Mouse (Mus musculus) testis, postnatal 10 days (tissue): ENCODE measurements at regions not wholly inside any gene's neighbourhood (a gene's known extent, or its start where the extent isn't known, plus 50 kb on each side); places are given as distances from the start of the nearest gene placed in this dataset.
"Not testable (repeated sequence)": the region's sequence is repeated elsewhere in the genome, so short reads cannot be mapped to it uniquely, and the experiment has no call there.

Experiments
- DNase-seq: peaks from one replicate; pipeline ENCODE4 v3.0.0; 2021; ENCODE audit warnings: low spot score

DNA sequence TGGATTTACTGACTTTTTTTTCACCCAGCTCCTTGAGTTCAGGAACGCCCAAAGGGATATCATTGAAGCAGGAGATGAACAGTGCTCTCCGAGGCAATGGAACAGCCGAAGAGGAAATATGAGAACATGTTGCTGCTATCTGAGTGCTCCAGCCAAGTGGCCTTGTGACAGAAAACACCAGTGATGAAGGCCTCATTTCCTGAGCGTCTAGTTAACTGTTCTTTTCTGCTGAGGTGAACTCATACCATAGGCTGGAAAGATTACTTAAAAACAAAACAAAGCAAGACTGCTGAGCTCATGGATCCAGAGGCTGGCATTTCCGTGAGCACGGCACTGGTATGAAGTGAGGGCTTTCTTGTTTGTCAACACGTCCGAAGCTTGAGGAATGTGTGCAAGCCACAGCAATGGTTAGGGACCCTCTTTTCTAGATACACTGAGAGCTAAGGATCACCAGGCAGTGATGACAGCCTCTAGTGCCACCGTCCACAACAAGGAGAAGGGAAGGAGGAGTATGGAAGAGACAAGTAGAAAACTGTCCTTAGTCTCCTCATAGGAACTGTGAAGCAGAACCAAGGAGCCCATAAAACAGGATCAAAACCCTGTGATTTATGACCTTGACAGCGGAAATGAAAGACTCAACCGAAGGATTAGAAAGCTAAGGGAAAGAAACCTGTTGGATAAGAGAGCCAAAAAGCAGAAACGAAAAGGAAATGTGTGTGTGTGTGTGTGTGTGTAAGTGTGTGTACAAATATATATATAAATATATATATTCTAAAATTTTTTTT is 200.4 kb downstream of the Fam43a start:
- DNase-seq, result peak; percentile 22

DNA sequence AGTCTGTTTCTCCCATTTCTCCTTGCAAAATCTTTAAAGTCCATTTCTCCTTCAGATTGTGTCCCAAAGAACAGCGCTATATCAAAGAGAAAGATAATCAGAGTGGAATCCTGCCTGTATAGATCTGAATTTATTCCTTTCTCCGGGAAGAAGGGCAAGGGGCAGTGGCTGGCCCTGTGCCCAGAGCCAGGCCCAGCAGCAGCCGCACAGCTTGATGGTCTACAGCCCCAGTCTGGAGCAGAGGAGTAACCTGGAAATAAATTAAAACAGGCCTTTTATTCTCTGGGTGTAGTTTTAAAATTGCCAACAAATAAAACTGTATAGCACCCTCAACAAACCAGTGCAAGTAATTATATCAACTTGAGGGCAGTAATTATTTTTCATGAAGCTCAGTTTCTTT is 204.5 kb downstream of the Fam43a start:
- DNase-seq, result no peak

DNA sequence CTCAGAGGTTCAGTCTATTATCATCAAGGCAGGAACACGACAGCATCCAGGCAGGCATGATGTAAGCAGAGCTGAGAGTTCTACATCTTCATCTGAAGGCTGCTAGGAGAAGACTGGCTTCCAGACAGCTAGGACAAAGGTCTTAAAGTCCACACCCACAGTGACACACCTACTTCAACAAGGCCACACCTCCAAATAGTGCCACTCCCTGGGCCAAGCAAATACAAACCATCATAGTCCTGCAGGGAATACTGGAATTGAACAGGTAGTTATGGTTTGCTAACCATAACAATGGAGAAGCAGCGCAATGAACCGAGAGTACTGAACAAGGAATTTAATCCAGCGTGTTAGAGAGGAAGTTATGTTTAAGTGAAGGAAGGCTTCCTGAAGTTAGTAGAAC is 206.7 kb downstream of the Fam43a start:
- not testable (repeated sequence) for DNase-seq

DNA sequence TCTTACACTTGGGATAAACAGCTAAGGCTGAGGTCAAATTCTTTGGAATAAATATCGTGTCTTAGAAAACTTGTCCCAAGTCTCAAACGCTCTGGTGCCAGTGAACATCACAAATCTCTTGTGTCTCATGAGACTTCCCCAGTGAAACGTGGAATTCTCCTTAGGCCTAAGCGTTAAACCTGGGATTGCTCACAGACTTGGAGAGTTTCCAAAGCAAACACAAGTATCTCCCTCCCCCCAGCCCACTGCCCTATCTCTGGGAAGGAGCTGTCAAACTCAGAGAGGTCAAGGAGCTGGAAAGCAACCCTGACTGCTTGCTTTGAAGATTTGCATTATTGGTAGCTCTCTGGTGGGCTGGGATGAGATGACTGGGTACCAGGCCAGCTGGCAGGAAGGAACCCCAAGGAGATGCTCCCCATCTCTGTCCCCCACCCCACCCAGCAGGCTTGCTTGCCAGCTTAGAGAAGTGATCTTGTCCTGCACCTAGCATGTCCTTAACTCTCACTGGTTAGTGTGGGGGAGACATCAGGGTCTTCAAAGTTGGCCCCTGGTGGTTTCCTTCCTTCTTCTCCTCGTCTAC is 219.1 kb downstream of the Fam43a start:
- no peak for DNase-seq

DNA sequence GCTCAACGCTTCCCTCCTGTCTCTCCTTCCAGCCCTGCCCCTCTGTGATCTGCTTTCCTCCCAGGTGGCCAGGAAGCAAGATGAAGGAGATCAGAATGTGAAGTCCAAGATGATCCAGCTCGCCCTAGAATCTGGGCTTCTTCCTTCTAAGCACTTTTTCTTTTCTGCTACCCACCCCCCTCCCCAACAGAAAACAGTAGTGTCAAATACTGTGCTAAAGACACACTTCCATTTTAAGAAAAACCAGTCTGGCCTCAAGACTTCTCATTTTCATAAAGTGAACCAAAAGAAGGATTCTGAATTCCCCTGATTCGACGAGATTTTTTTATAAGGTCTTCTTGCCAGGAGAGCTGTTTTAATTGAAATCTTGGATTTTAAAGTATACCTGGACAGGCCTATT is 219.8 kb downstream of the Fam43a start:
- DNase-seq, result no peak

DNA sequence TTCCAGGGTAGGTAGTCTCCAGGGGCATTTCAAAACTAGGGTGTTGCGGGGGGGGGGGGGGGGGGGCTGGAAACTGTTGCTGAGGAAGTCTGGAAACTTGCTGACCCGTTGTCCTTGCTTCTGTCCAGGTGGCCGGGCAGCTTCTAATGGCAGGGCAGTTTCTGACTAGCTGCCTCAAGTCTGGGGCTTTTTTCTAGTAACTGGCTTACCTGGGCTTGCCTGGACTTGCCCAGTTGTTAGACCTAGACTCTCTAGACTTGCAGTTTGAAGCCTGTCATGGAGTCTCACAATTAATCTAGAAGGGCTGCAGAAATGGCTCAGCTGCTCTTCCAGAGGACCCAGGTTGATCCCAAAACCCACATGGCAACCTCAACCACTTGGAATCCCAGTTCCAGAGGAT is 220.7 kb downstream of the Fam43a start:
- no peak for DNase-seq

DNA sequence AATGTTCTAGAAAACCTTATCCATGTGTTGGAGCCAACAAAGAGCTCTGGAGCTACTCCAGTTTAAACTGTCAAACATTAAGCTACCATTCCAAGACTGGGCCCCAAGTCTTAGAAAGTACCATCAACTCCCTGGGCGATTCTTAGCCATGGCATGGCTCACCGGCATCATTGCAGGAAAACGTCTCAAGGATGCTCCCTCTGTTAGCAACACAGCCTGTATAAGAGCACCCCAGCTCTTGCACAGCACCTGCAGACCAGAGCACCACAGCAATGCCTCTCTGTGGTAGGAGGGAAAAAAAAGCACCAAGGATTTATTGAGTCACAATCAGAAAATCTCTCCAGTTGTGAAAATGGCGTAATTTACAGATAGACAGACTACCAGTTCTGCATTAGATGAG is 221.2 kb downstream of the Fam43a start:
- DNase-seq, result no peak

DNA sequence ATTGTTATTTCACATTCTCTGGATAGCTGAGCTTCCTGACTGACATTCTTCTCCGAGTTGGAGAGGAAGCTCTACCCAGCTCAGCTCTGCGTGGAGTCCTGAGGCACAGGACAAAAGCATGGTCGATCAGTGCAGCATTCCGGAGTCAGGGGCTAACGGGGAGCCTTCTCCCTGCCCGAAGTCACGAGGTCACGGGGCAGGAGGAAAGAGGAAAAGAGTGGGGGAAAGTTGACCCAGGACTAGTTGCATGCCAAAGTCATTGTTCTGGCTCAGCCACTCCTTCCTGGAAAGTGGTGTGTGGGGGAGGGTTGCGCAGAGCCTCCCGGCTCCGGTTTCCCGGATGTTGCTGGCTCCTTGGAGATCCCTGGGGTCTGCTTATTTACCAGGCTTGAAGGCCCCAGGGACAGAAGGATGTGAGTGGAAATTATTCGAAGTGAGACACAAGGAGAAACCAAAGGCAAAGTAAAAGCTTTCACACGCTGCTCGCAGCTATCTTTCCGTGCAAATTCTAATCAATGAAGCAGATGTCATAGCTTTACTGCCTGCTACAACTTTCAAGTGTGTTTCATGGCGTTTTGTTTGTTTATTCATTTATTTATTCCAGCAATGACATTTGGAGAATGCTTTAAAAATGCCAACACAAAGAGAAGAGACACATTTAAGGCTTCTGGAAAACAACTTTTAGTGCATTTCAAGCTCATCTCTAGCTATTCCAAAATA is 221.8 kb downstream of the Fam43a start:
- peak; percentile 56 for DNase-seq

DNA sequence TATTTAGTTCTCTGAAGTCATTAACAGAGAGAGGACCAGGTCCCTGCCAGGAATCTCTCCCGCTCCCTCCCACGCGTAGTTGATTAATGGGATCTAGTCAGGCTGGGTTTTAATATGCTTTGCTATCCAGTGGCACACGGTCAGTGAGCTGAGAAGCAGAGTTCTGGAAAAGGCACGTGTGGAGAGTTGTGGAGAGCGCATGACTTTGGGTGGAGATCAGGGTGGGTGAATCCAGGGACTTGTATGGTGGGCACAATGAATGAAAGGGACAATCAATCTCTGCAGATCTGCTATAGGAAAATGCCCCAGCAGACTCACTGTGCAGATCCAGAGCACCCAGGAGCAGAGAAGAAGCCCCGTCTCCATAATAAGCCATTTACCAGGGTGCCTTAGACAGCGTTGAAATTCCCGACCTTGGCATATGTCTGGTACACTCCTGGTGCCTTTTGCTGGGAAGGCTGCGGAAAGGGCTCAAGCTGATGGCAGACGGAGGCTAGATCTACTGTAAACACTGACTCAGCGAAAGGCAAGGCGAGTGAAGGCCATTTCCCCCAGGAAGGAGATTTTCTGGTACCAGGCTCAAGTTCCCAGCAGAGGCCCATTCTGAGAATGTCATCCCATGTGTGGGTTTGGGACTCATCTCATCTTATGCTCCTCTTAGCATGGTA is 222.5 kb downstream of the Fam43a start:
- no peak for DNase-seq

DNA sequence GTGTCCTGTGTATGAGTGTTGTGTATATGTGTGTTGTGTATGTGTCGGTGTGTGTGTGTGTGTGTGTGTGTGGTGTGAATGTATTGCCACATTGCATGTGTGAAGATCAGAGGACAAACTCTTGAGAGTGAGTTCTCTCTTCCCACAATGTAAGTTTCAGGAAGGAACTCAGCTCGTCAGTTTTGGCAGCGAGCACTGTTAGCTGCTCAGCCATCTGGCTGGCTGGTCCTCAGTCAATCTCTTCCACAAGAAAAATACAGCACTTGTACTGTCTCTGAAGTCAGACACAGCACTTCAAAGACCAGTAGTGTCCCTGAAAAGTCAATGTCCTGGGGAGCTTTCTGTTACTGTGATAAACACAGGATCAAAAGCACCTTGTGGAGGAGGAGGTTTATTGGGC is 226.6 kb downstream of the Fam43a start:
- no peak for DNase-seq

DNA sequence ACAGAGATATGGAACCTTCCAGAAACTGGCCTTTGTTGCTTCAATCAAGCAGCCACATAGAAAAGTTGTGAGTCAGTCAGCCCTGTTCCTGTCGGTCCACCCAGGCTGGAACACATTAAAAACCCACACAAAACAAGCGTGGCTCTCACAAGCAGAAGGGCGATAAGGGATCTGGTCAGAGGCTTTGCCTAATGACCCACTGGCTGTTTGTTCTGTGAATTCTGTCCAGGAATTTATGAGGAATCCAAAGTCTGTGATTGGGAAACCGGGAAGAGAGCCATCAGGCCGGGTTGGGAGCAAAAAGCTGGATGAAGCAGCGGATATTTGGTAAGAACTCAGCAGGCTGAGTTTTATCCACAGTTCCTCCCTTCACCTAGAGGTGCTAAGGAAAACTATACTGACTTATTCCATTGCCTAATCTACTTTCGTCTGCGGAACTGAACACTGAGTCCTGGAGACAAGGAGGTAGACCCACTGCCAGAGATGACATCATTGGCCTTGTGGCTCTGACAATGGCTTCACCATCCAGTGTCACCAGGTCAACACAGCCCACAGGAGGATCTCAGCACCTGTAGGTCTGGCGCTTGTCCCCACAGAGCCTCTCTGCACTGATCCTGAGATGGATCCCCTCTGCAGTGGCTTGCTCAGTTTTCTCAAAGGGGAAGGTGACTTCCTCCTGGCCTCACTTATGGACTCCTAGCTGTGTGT is 228.5 kb downstream of the Fam43a start:
- DNase-seq, result no peak

DNA sequence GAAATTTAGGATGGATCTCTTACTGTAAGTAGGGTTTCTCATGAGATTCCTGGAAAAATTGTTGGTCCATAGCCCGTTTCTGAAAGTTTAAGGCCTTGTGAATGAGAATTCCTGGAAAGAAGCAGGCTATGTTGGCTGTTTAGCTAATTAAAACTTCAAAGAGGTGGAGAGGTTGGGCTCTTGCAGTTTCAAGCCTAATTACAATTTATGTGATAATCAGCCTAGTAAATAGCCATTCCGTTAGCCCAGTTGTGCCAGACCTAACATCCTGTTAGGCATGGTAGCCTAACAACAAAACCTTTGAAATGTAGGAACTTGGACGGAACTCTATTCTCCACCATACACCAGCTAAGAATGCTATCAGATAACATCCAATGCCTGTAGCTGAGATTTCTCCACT is 235.0 kb downstream of the Fam43a start:
- no peak for DNase-seq

DNA sequence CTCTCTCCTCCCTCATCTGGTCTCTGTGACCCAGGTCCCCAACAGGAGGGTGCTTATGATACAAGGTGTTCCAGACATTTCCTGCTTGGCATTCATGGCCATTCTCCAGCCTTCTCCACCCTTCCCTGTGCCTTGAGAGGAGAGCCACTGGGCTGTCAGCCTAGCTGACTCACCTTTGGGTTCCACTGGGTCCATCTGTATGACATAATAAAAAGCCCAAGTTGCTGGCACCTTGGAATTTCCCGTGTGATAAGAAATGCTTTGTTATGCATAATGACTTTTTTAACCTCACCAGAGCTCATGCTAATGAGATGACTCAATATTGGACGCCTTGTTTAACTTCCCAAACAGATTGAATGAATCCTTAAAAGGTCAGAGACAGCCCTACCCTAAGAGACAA is 236.2 kb downstream of the Fam43a start:
- no peak for DNase-seq

DNA sequence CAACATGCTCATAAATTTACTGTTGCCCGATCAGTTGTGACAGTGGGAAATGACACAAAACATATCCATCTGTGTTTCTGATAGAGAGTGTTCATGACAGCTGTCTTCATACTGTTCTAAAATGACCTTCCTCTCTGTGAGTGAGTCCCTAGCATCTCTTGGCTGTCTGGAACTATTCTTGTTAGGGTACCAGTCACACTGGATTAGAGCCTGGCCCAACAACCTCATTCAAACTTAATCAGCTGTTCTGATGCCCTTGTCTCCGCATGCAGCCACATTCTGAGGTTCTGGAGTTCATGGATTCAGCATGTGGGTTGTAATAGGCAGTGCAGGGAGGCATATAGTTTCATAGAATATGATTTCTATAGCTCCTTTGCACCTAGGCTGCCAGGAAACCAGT is 238.4 kb downstream of the Xxylt1 start:
- DNase-seq, result no peak

DNA sequence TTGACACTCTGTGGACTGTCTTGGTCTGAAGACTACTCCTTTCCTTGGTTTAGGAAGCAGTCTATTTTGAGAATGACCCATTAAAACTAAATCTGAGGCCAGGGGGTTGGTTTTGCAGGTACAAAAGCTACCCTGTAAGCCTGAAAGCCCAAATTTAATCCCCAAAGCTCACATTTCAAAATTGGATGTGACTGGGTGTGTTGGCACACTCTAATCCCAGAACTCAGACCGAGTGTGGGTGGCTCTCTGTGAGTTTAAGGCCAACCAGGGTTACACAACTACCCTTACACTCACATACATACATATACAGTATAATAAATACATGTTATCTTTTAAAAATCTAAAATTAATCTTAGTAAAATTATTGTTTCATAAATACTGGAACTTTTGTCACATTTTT is 228.6 kb downstream of the Xxylt1 start:
- DNase-seq, result no peak

DNA sequence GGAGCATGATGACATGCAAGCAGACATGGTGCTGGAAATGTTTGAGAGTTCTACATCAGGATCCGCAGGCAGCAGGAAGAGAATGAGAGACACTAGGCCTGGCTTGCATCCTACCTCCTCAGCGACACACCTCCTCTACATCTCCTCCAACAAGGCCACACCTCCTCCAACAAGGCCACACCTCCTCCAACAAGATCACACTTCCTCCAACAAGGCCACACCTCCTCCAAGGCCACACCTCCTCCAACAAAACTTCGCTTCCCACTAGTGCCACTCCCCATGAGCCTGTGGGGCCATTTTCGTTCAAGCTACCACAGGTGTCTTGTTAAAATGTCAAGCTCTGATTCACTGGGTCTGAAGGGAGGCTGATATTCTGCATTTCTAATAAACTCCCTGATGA is 226.5 kb downstream of the Xxylt1 start:
- DNase-seq, result no peak

DNA sequence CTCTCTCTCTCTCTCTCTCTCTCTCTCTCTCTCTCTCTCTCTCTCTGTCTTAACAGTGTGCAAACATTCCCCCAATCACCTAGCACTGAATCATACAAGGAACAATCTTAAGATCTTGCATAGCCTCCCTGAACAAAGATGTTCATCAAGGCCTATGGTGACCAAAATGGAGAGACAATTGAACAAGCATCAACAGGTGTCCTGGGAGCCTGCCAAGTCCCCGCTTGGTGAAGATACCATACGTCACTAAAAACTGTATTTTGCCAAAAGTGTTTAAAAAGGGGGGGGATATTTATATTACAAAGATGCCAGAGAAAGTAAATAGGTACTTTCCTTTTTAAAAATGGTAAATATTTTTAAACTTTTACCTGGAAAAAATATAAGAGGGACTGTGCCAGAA is 223.6 kb downstream of the Xxylt1 start:
- no peak for DNase-seq

DNA sequence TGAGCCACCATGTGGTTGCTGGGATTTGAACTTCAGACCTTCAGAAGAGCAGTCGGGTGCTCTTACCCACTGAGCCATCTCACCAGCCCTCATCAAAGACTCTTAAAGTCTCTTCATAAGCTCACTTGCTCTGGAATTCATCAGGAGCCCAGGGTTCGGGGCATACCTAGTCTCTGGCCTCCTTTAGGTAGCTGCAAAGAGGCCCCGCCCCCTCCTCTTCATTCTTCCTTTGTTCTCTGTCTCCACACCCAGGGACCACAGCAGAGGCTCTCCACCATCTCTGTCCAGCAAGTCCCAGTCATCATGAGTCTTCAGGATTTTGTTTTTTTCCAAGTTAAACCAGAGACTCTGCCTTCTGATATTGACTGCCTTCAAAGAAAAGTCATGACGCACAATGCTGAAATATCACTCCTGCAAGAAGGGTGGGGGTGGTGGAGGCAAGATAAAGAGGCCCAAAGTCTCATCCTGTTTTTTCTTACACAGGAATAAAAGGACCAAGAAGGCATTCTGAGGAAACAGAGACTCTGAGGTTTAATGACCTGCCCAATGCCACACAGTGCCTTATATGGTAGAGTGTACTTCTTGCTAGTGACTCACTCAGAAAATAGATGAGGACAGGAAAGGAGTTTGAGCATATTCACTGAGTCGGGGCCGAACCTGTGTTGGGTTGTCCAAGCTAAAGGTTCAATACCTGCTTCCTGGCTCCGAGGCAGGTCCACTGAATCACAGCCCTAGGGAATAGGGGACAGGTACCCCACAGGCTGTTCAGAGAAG is 211.9 kb downstream of the Xxylt1 start:
- DNase-seq, result no peak

DNA sequence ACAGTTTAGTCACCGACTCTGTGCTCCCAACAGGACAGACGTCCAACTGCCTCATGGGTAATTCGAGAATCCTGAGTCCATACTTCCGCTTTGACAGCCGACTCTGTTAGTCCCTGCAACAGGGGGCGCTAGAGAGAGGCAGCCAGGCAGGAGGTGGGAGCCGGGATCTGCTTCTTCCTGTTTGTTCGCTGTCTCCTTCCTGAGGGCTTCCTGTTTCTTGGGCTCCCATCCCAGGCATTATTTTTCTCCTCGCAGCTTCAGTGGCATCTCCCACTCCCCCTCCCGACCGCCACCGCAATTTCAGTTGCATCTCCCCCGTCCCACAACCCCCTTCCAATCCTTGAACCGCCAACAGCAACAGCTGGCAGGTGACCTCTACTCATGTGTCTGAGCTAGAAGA is 211.1 kb downstream of the Xxylt1 start:
- DNase-seq, result peak; percentile 77

DNA sequence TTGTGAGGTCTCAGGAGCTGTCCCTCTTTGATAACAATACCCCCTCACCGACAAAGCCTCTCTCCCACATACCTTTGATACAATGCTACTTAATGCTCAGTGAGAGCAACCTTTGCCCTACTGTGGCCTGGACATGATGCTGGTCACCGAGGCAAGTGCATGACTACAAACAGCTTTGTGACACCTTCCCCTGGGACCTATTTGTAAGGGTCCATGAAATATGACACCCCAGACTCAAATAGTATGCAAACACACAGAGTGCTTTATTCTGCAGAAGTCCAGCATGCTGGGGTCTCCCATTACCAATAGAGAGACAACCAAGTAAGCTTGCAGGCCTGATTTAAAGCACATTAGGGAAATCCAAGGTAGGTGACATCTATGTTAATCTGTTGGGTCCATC is 210.6 kb downstream of the Xxylt1 start:
- DNase-seq, result no peak

DNA sequence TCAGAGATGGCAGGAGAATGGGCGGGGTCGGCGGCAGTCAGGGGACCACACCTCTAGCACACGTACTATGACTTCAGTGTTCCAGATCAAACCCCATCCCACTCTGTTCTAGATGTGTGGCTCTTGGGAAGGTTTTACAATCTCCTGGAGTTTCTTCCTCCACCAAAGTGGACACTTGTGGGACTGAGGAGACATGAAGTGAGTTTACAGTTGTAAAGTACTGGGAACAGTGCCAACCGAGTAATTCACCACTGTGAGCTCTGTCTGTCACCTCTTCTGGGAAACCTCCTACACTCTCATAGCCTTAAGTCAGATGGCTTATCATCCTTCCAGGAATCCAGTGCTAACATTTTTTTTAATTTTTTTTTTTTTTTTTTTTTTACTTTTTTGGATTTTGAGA is 209.1 kb downstream of the Xxylt1 start:
- no peak for DNase-seq
